Mouse (Mus musculus): Measurements from ENCODE around the gene Pdik1l. TPM values are rescaled to one million over a fixed set of nuclear protein-coding genes. Genes with fewer than 3 reads are reported as not detected.

Pdik1l gene
- total and polyA plus RNA-seq, 2 experiments from 2014 or later = 30.8 to 44.8 TPM

- TF ChIP-seq CTCF (IDR thresholded peaks at IDR 0.05) = no peak
These were observed 44.0 kb downstream of the Pdik1l start, which contains the start of gene E130218I03Rik for GRCm38 (mm10) chr4:134243516-134244250. E130218I03Rik (plus strand) TSS chr4:134243662.

GRCm38 (mm10) chr4:134238686-134239085 is 49.0 kb downstream of the Pdik1l start:
- peak; percentile 8; the same call in 1 of the 2 replicates for TF ChIP-seq CTCF (IDR thresholded peaks at IDR 0.05)
- Histone ChIP-seq H3K9ac (replicated peaks; ENCODE audit: low read length, poor library complexity, severe bottlenecking) (no peak overlapping the region), H3K27ac (ENCODE audit: low read depth, low read length) (no peak overlapping the region), H3K27me3 (ENCODE audit: insufficient read depth, low read length) (peaks cover 9% of the 10 kb centered on the region), H3K4me1 (ENCODE audit: insufficient read depth, low read length) (no peaks in the 10 kb centered on the region), H3K4me2 (ENCODE audit: low read depth, low read length, poor library complexity, severe bottlenecking) (peak overlapping the region; percentile 20; the same call in 1 of the 2 replicates), H3K36me3 (ENCODE audit: insufficient read depth, low read length) (no peaks in the 10 kb centered on the region), H3K4me3 (ENCODE audit: low read depth, low read length) (no peak overlapping the region), H3K9me3 (ENCODE audit: low read length) (no peaks in the 10 kb centered on the region)
- WGBS = 17% methylated on average over 10 of the region's 10 CpGs
- ATAC-seq (ENCODE audit: low FRiP score) (no peak), DNase-seq (ENCODE audit: low spot score) (no peak)

More at GRCm38 (mm10) chr4:134243516-134244250, 44.0 kb downstream of the Pdik1l start, which contains the start of gene E130218I03Rik:
- Histone ChIP-seq H3K9ac (replicated peaks; ENCODE audit: low read length, poor library complexity, severe bottlenecking) (0 out of 2 replicates have a peak within 1 kb of the TSS, but pooled peaks have one; percentile 68), H3K4me3 (ENCODE audit: low read depth, low read length) (peak within 1 kb of the TSS; percentile 67; the same call in 1 of the 2 replicates), H3K4me2 (ENCODE audit: low read depth, low read length, poor library complexity, severe bottlenecking) (peak within 1 kb of the TSS; percentile 97), H3K9me3 (ENCODE audit: low read length) (no peaks in the 10 kb centered on the region), H3K27ac (ENCODE audit: low read depth, low read length) (no peak within 1 kb of the TSS), H3K4me1 (ENCODE audit: insufficient read depth, low read length) (peaks cover 9% of the 10 kb centered on the region; the same call in 1 of the 2 replicates), H3K36me3 (ENCODE audit: insufficient read depth, low read length) (no peaks in the 10 kb centered on the region), H3K27me3 (ENCODE audit: insufficient read depth, low read length) (peaks cover 11% of the 10 kb centered on the region)
- WGBS = 90% methylated on average over 17 of the region's 17 CpGs
- DNase-seq (ENCODE audit: low spot score) (peak; percentile 34), ATAC-seq (ENCODE audit: low FRiP score) (no peak)

- no peak within 1 kb of the TSS for H3K9ac ChIP-seq (replicated peaks; ENCODE audit: low read length, poor library complexity, severe bottlenecking)
- H3K9me3 ChIP-seq (ENCODE audit: low read length) = no peaks in the 10 kb centered on the region
- no peak for TF ChIP-seq CTCF (IDR thresholded peaks at IDR 0.05)
- no peak within 1 kb of the TSS for H3K4me3 ChIP-seq (ENCODE audit: low read depth, low read length)
- H3K27me3 ChIP-seq (ENCODE audit: insufficient read depth, low read length) = peaks cover 9% of the 10 kb centered on the region
- ATAC-seq (ENCODE audit: low FRiP score) (no peak), DNase-seq (ENCODE audit: low spot score) (peak; percentile 61)
- peak within 1 kb of the TSS; percentile 20; the same call in 1 of the 2 replicates for H3K4me2 ChIP-seq (ENCODE audit: low read depth, low read length, poor library complexity, severe bottlenecking)
- no peaks in the 10 kb centered on the region for H3K36me3 ChIP-seq (ENCODE audit: insufficient read depth, low read length)
- H3K4me1 ChIP-seq (ENCODE audit: insufficient read depth, low read length) = no peaks in the 10 kb centered on the region
- WGBS = 3% methylated on average over 18 of the region's 18 CpGs
- H3K27ac ChIP-seq (ENCODE audit: low read depth, low read length) = no peak within 1 kb of the TSS
These were observed 49.4 kb downstream of the Pdik1l start, which contains the start of gene Cnksr1 for GRCm38 (mm10) chr4:134238279-134238651. Cnksr1 (minus strand) TSS chr4:134238399.

GRCm38 (mm10) chr4:134237582-134238278 is 50.0 kb downstream of the Pdik1l start:
- ATAC-seq (ENCODE audit: low FRiP score) (no peak), DNase-seq (ENCODE audit: low spot score) (no peak)
- no peak for TF ChIP-seq CTCF (IDR thresholded peaks at IDR 0.05)
- 30% methylated on average over 19 of the region's 19 CpGs for WGBS
- H3K9ac ChIP-seq (replicated peaks; ENCODE audit: low read length, poor library complexity, severe bottlenecking) = no peak overlapping the region
- no peak overlapping the region for H3K27ac ChIP-seq (ENCODE audit: low read depth, low read length)
- no peaks in the 10 kb centered on the region for H3K4me1 ChIP-seq (ENCODE audit: insufficient read depth, low read length)
- no peak overlapping the region for H3K4me3 ChIP-seq (ENCODE audit: low read depth, low read length)
- no peaks in the 10 kb centered on the region for H3K9me3 ChIP-seq (ENCODE audit: low read length)
- H3K36me3 ChIP-seq (ENCODE audit: insufficient read depth, low read length) = no peaks in the 10 kb centered on the region
- H3K4me2 ChIP-seq (ENCODE audit: low read depth, low read length, poor library complexity, severe bottlenecking) = peak overlapping the region; percentile 20; the same call in 1 of the 2 replicates
- H3K27me3 ChIP-seq (ENCODE audit: insufficient read depth, low read length) = peaks cover 9% of the 10 kb centered on the region

- no peak for DNase-seq (ENCODE audit: low spot score)
- Histone ChIP-seq H3K4me3 (ENCODE audit: low read depth, low read length) (no peak overlapping the region), H3K27ac (ENCODE audit: low read depth, low read length) (no peak overlapping the region), H3K27me3 (ENCODE audit: insufficient read depth, low read length) (peaks cover 9% of the 10 kb centered on the region), H3K9me3 (ENCODE audit: low read length) (no peaks in the 10 kb centered on the region), H3K9ac (replicated peaks; ENCODE audit: low read length, poor library complexity, severe bottlenecking) (no peak overlapping the region), H3K4me2 (ENCODE audit: low read depth, low read length, poor library complexity, severe bottlenecking) (no peak overlapping the region), H3K4me1 (ENCODE audit: insufficient read depth, low read length) (no peaks in the 10 kb centered on the region), H3K36me3 (ENCODE audit: insufficient read depth, low read length) (no peaks in the 10 kb centered on the region)
- no peak for TF ChIP-seq CTCF (IDR thresholded peaks at IDR 0.05)
- no peak for ATAC-seq (ENCODE audit: low FRiP score)
- WGBS = 75% methylated on average over 5 of the region's 5 CpGs
These were observed 52.8 kb downstream of the Pdik1l start for GRCm38 (mm10) chr4:134234876-134235275.
